Mouse (Mus musculus) myocyte (in vitro differentiated cells): ENCODE results near the gene Traf3ip2.

Source experiments
- CEBPB ChIP-seq: IDR thresholded peaks from 2 replicates; pipeline ENCODE4 v1.6.1; 2011; ENCODE audit warnings: mild to moderate bottlenecking, moderate library complexity; ENCODE audit not compliant: poor library complexity, insufficient read depth, severe bottlenecking
- POLR2A ChIP-seq: IDR thresholded peaks from one replicate; pipeline ENCODE4 v1.6.1; 2011; ENCODE audit warnings: low read depth, mild to moderate bottlenecking, control low read depth, moderate library complexity; ENCODE audit not compliant: insufficient read length

- TF ChIP-seq CEBPB: no peak
- no peak for TF ChIP-seq POLR2A
Observed at GRCm38 (mm10) chr10:39674106-39674505, 61.4 kb downstream of the Traf3ip2 start.
